Mouse (Mus musculus) hindbrain, embryonic 13.5 days (tissue): ENCODE results near the gene Ncoa3. TPM values are rescaled to one million over a fixed set of nuclear protein-coding genes. Genes with fewer than 3 reads are reported as not detected.

ENCODE experiments used
- ATAC-seq: fragments of 200-750 bp; cut with Nextera tagmentation; 2 replicates; pipeline ENCODE4 v1.8.0; 2017; ENCODE audit warnings: moderate TSS enrichment; ENCODE audit not compliant: low FRiP score
- H3K27ac ChIP-seq: fragments of 300-500 bp; sonication (generic); 2 replicates; pipeline ENCODE4 v1.5.1; 2015; ENCODE audit warnings: inconsistent platforms, mild to moderate bottlenecking, moderate library complexity
- H3K27me3 ChIP-seq: fragments of 300-500 bp; sonication (generic); 2 replicates; pipeline ENCODE4 v1.6.1; 2015; ENCODE audit warnings: mild to moderate bottlenecking, inconsistent platforms
- H3K36me3 ChIP-seq: fragments of 300-500 bp; sonication (generic); 2 replicates; pipeline ENCODE4 v1.6.1; 2015; ENCODE audit warnings: mild to moderate bottlenecking, inconsistent platforms
- H3K4me1 ChIP-seq: fragments of 300-500 bp; sonication (generic); replicated peaks from 2 replicates; pipeline ENCODE4 v1.6.1; 2015; ENCODE audit warnings: inconsistent platforms
- H3K4me2 ChIP-seq: fragments of 300-500 bp; sonication (generic); 2 replicates; pipeline ENCODE4 v1.6.1; 2015; ENCODE audit warnings: inconsistent platforms, mild to moderate bottlenecking, moderate library complexity
- H3K4me3 ChIP-seq: fragments of 300-500 bp; sonication (generic); 2 replicates; pipeline ENCODE4 v1.5.1; 2015; ENCODE audit warnings: mild to moderate bottlenecking, inconsistent platforms
- H3K9ac ChIP-seq: fragments of 300-500 bp; sonication (generic); 2 replicates; pipeline ENCODE4 v1.6.1; 2015; ENCODE audit warnings: mild to moderate bottlenecking, inconsistent platforms
- H3K9me3 ChIP-seq: fragments of 300-500 bp; sonication (generic); 2 replicates; pipeline ENCODE4 v1.6.1; 2016; ENCODE audit warnings: inconsistent platforms
- WGBS: fragments of 180-500 bp; shearing (Covaris S2); methylation state at CpG from one replicate; pipeline ENCODE4 v1.1.7; 2015; 5-methylcytosine and 5-hydroxymethylcytosine counted together
- polyA plus RNA-seq: library from polyadenylated mRNA; unstranded; fragments of >200 nt; fragmentation: Nextera tagmentation; extraction: Ambion mirVana; gene quantifications from 2 replicates; pipeline ENCODE4 v1.2.1, GENCODE M21; 2015

The Ncoa3 gene
- polyA plus RNA-seq, 1 experiment from 2014 or later: 12.0 TPM

DNA sequence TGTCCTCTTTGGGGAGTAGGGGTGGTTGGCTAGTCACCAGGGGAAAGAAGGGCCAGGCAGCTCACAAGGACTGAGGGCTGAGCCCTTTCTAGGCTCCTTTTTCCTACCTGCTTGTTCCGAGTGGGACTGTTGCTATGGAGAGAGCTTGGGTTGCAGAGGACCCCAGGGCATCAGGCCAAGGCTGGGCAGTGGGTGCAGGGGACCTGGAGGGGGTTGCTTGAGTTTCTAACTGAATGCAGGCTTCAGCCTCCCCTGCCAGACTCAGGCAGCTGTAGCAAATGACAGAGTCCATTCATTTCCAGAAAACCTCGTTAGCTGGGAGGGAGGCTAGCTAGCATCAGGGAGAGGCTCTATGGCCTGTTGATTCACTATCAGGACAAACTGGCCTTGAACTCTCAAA, 114.2 kb downstream of the Ncoa3 start:
- H3K27ac ChIP-seq: peak overlapping the region; percentile 23; the same call in 1 of the 2 replicates
- H3K27me3 ChIP-seq: peaks cover 19% of the 10 kb centered on the region
- no peak overlapping the region for H3K4me3 ChIP-seq
- peaks cover 61% of the 10 kb centered on the region for H3K4me1 ChIP-seq
- no peak for ATAC-seq
- no peaks in the 10 kb centered on the region for H3K9me3 ChIP-seq
- no peaks in the 10 kb centered on the region; the same call in 1 of the 2 replicates for H3K36me3 ChIP-seq
- 42% methylated on average over 2 of the region's 2 CpGs for WGBS
- H3K9ac ChIP-seq: no peak overlapping the region
- H3K4me2 ChIP-seq: no peak overlapping the region

DNA sequence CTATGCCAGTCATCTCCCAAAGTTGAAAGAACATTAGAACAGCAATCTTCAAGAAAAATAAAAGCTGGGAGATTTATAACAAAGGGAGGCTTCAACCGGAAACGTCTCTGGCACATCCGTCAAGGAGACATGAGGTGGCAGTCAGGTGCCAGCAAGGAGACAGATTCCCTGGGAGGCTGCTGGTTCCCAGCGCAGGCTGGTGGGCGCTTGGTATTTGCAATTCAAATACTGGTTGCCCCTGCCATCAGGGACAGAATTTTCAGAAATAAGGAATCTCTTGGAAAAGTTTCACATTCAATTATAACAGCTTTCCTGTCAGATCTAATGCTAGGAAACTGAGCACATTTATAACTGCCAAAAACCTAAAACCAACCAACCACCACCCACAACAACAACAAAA, 115.5 kb downstream of the Ncoa3 start:
- WGBS: 43% methylated on average over 5 of the region's 5 CpGs

GRCm38 (mm10) chr2:166108326-166108725, 115.9 kb downstream of the Ncoa3 start:
- Histone ChIP-seq H3K27me3 (peaks cover 17% of the 10 kb centered on the region), H3K9me3 (no peaks in the 10 kb centered on the region), H3K27ac (peak overlapping the region; percentile 12; the same call in 1 of the 2 replicates), H3K4me1 (peaks cover 57% of the 10 kb centered on the region), H3K9ac (no peak overlapping the region), H3K4me3 (no peak overlapping the region), H3K36me3 (peaks cover 6% of the 10 kb centered on the region), H3K4me2 (no peak overlapping the region)
- WGBS: 22% methylated on average over 4 of the region's 4 CpGs
- ATAC-seq: no peak

More for the DNA sequence above, 115.5 kb downstream of the Ncoa3 start:
- Histone ChIP-seq H3K27me3 (peaks cover 16% of the 10 kb centered on the region), H3K9me3 (no peaks in the 10 kb centered on the region), H3K9ac (no peak overlapping the region), H3K36me3 (peaks cover 2% of the 10 kb centered on the region), H3K4me2 (no peak overlapping the region), H3K4me1 (peaks cover 60% of the 10 kb centered on the region), H3K4me3 (no peak overlapping the region), H3K27ac (0 out of 2 replicates have a peak overlapping the region, but pooled peaks have one; percentile 15)
- no peak for ATAC-seq

- 65% methylated on average over 8 of the region's 8 CpGs for WGBS
- Histone ChIP-seq H3K36me3 (peaks cover 28% of the 10 kb centered on the region), H3K4me1 (peaks cover 44% of the 10 kb centered on the region), H3K27ac (no peak overlapping the region), H3K27me3 (peaks cover 17% of the 10 kb centered on the region), H3K9ac (no peak overlapping the region), H3K4me2 (no peak overlapping the region), H3K9me3 (no peaks in the 10 kb centered on the region), H3K4me3 (no peak overlapping the region)
- no peak for ATAC-seq
Measured at GRCm38 (mm10) chr2:166110764-166111163, 118.3 kb downstream of the Ncoa3 start.

DNA sequence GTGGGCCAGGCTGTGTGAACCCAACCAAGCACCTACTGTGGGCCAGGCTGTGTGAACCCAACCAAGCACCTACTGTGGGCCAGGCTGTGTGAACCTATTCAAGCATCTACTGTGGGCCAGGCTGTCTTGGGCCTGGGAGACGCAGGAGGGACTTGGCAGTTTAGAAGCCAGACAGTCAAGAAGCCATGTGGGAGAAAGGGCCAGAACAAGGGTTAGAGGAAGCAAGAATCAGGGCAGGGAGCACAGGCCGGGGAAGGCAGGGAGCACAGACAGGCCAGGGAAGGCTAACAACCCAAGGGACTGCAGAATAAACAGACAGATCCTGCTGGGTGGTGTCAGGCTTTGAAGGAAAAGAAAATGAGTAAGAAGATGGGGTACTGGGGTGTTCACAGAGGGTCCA, 118.8 kb downstream of the Ncoa3 start:
- peaks cover 33% of the 10 kb centered on the region for H3K36me3 ChIP-seq

GRCm38 (mm10) chr2:166111831-166112250, 119.4 kb downstream of the Ncoa3 start:
- Histone ChIP-seq H3K9me3 (no peaks in the 10 kb centered on the region), H3K4me3 (no peak overlapping the region), H3K4me2 (no peak overlapping the region), H3K27me3 (peaks cover 11% of the 10 kb centered on the region), H3K4me1 (peaks cover 33% of the 10 kb centered on the region), H3K27ac (no peak overlapping the region), H3K36me3 (peaks cover 39% of the 10 kb centered on the region), H3K9ac (no peak overlapping the region)
- ATAC-seq: no peak
- 47% methylated on average over 10 of the region's 10 CpGs for WGBS

More for the DNA sequence above, 118.8 kb downstream of the Ncoa3 start:
- peaks cover 39% of the 10 kb centered on the region for H3K4me1 ChIP-seq
- H3K27ac ChIP-seq: no peak overlapping the region
- H3K4me2 ChIP-seq: no peak overlapping the region
- 82% methylated on average over 2 of the region's 2 CpGs for WGBS
- H3K9me3 ChIP-seq: no peaks in the 10 kb centered on the region
- H3K9ac ChIP-seq: no peak overlapping the region
- no peak for ATAC-seq
- peaks cover 16% of the 10 kb centered on the region for H3K27me3 ChIP-seq
- H3K4me3 ChIP-seq: no peak overlapping the region

DNA sequence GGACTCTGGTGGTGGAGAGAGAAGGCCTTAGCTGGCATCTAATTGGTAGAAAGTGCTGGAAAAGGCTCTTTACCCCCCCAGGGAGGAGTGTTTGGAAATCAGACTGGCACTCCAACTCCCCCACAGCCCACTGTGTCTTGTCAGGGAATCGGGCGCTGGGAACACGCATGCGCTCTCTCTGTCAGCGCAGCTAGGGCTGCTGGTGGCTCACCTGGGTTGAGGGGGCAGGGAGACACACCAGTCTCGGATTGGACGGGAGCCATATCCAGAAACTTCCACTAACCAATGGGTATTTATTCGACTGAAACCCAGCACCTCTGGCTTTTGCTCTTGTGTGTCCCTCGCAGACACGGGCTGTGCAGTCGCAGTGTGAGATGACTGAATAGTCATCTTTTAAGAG, 120.5 kb downstream of the Ncoa3 start:
- H3K9me3 ChIP-seq: no peaks in the 10 kb centered on the region
- H3K27me3 ChIP-seq: peaks cover 11% of the 10 kb centered on the region
- H3K4me3 ChIP-seq: no peak overlapping the region
- peaks cover 41% of the 10 kb centered on the region for H3K36me3 ChIP-seq
- no peak for ATAC-seq
- 90% methylated on average over 11 of the region's 11 CpGs for WGBS
- no peak overlapping the region for H3K27ac ChIP-seq
- H3K9ac ChIP-seq: no peak overlapping the region
- H3K4me1 ChIP-seq: peaks cover 23% of the 10 kb centered on the region
- H3K4me2 ChIP-seq: no peak overlapping the region

GRCm38 (mm10) chr2:166115571-166116277, 123.3 kb downstream of the Ncoa3 start:
- H3K9ac ChIP-seq: no peak overlapping the region
- 91% methylated on average over 15 of the region's 15 CpGs for WGBS
- no peak for ATAC-seq
- H3K9me3 ChIP-seq: no peaks in the 10 kb centered on the region
- peaks cover 41% of the 10 kb centered on the region for H3K36me3 ChIP-seq
- H3K4me3 ChIP-seq: no peak overlapping the region
- H3K4me2 ChIP-seq: no peak overlapping the region
- H3K4me1 ChIP-seq: peaks cover 15% of the 10 kb centered on the region
- H3K27ac ChIP-seq: no peak overlapping the region
- H3K27me3 ChIP-seq: peaks cover 10% of the 10 kb centered on the region

DNA sequence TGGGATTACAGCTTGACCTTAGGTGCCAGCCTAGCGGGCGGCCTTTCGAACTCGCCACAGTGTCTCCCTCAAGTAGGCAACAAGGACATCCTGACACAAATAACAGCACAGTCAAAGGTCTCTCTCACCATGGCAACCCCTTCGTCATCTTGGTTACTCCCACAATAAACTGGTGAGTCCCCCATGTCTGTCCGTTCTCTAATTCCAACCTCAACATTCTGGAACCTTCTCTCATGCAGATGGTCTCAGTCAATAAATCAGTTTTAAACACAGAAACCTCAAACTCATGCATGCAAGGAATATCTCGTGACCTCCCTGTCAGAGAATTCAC, 123.8 kb downstream of the Ncoa3 start:
- no peaks in the 10 kb centered on the region for H3K9me3 ChIP-seq
- no peak overlapping the region for H3K9ac ChIP-seq
- H3K4me3 ChIP-seq: no peak overlapping the region
- peaks cover 41% of the 10 kb centered on the region for H3K36me3 ChIP-seq
- no peak overlapping the region for H3K4me2 ChIP-seq
- H3K4me1 ChIP-seq: peaks cover 15% of the 10 kb centered on the region
- peaks cover 6% of the 10 kb centered on the region; the same call in 1 of the 2 replicates for H3K27me3 ChIP-seq
- H3K27ac ChIP-seq: no peak overlapping the region
- no peak for ATAC-seq
- WGBS: 87% methylated on average over 7 of the region's 7 CpGs

DNA sequence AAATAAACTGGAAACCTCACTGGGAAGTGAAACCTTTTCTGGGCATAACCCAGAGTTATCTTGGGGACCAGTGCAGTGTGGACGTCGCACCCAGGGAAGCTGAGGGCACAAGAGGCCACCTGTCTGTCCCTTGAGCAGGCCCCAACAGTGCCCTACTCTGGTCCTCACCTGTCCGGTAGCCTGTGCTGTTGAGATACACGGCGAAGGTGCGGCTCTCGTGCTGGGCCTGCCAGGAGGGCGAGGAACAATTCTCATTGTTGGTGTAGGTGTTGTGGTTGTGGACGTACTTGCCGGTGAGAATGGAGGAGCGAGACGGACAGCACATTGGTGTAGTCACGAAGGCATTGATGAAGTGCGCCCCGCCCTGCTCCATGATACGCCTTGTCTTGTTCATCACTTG, 124.3 kb downstream of the Ncoa3 start:
- H3K4me1 ChIP-seq: peaks cover 15% of the 10 kb centered on the region
- peaks cover 41% of the 10 kb centered on the region for H3K36me3 ChIP-seq
- no peak overlapping the region for H3K4me3 ChIP-seq
- H3K9me3 ChIP-seq: no peaks in the 10 kb centered on the region
- no peak overlapping the region for H3K9ac ChIP-seq
- no peak overlapping the region for H3K4me2 ChIP-seq
- peaks cover 6% of the 10 kb centered on the region; the same call in 1 of the 2 replicates for H3K27me3 ChIP-seq
- H3K27ac ChIP-seq: no peak overlapping the region
- no peak for ATAC-seq
- WGBS: 97% methylated on average over 16 of the region's 16 CpGs

GRCm38 (mm10) chr2:166119992-166120391, 127.6 kb downstream of the Ncoa3 start:
- Histone ChIP-seq H3K4me3 (no peak overlapping the region), H3K27me3 (no peaks in the 10 kb centered on the region), H3K9ac (no peak overlapping the region), H3K4me2 (no peak overlapping the region), H3K36me3 (peaks cover 19% of the 10 kb centered on the region), H3K27ac (no peak overlapping the region), H3K4me1 (peaks cover 5% of the 10 kb centered on the region; the same call in 1 of the 2 replicates), H3K9me3 (no peaks in the 10 kb centered on the region)
- no peak for ATAC-seq
- 83% methylated on average over 2 of the region's 2 CpGs for WGBS

- Histone ChIP-seq H3K9ac (no peak overlapping the region), H3K4me2 (no peak overlapping the region), H3K36me3 (peaks cover 3% of the 10 kb centered on the region), H3K9me3 (no peaks in the 10 kb centered on the region), H3K27ac (0 out of 2 replicates have a peak overlapping the region, but pooled peaks have one; percentile 18), H3K4me3 (no peak overlapping the region), H3K27me3 (no peaks in the 10 kb centered on the region), H3K4me1 (peaks cover 11% of the 10 kb centered on the region; the same call in 1 of the 2 replicates)
- ATAC-seq: no peak
- 75% methylated on average over 14 of the region's 14 CpGs for WGBS
Measured at GRCm38 (mm10) chr2:166121681-166122355, 129.4 kb downstream of the Ncoa3 start.
